Mouse (Mus musculus) Patski (cell line): ENCODE data around the gene Pnpla3. TPM values are rescaled to one million over a fixed set of nuclear protein-coding genes. Genes with fewer than 3 reads are reported as not detected.

Experiments
- ATAC-seq: fragments of 100-300 bp; one replicate; pipeline ENCODE4 v1.8.0; 2021
- CTCF ChIA-PET: fragments of 350-600 bp; sonication (Branson Sonifier 250); formaldehyde crosslinking; loops from one replicate; lab custom pipeline; 2022; ENCODE audit warnings: inconsistent platforms; lab: Charles Lee
- POLR2A ChIA-PET: fragments of 350-600 bp; sonication (Branson Sonifier 250); formaldehyde crosslinking; loops from one replicate; lab custom pipeline; 2022; ENCODE audit warnings: antibody characterized with exemption, inconsistent platforms; lab: Charles Lee
- DNase-seq: peaks from one replicate; pipeline ENCODE4 v3.0.0-alpha.2; 2011; ENCODE audit warnings: low read depth, low spot score
- H3K27me3 ChIP-seq: fragments of 371-371 bp; one replicate; pipeline ENCODE4 v1.5.1; 2021
- CTCF ChIP-seq: fragments of 100-300 bp; IDR thresholded peaks from one replicate; pipeline ENCODE4 v1.5.1; 2021
- in situ Hi-C: fragments of 300-500 bp; cut with MboI; formaldehyde crosslinking; loops from 3 replicates; pipeline ENCODE4 v1.11.1; 2018; ENCODE audit warnings: low pct_unique_long_range_greater_than_20kb, mixed read lengths
- polyA plus RNA-seq: library from polyadenylated mRNA; unstranded; gene quantifications from one replicate; pipeline ENCODE4 v1.2.3, GENCODE M21; 2021

Pnpla3 gene
- 0.18 TPM for polyA plus RNA-seq

DNA sequence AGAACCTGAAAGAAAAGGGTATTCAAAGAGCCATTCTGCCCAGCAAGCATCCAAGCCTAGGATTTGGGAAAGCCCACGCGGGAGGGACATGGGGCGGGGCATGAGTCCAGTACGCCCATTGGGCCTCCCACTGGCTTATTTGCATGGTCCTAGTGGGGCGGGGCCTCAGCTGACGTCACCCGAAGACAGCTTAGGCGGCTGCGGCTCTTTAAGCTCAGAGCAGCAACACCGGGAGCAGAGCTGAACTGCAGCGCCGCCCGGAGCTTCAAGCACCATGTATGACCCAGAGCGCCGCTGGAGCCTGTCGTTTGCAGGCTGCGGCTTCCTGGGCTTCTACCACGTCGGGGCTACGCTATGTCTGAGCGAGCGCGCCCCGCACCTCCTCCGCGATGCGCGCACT, at the start of gene Pnpla3:
Pnpla3 (plus strand) TSS at position 238 of the 400 bp plus-strand sequence.
- CTCF ChIA-PET: interaction anchor here (1.2 to 1.4 kb wide), 2 partner anchors 8 to 94 kb away, joined by 3 to 4 read pairs; no protein-coding TSS in a partner anchor
- in situ Hi-C loops: no loop called here
- peak; percentile 97 for ATAC-seq

DNA sequence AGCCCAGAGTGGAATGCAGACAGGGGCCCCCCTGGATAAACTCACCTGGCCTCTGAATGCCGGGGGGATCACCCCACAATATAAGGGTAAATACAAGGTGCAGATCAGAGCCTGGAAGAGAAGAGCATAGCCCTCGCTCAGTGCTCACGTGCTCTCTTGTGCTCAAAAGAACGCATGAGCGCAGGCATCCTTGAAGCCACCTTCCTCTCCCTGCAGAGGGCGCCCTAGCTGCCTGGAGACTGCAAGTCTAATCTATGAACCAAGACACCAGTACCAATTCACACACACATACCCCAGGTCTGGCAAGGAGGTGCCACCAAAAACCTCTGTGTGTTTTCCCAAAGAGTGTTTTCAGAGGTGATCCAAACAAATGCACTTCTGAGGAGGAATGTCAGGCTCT, 47.0 kb upstream of the Pnpla3 start:
- in situ Hi-C loops: no loop called here
- ATAC-seq (no peak), DNase-seq (no peak)
- CTCF ChIA-PET: no interaction called here
- no peak for TF ChIP-seq CTCF
- H3K27me3 ChIP-seq: peaks cover 28% of the 10 kb centered on the region
- POLR2A ChIA-PET: no interaction called here

More for the DNA sequence above, at the start of gene Pnpla3:
- peak; percentile 79 for DNase-seq
- POLR2A ChIA-PET: interaction anchor here (1.0 kb wide), 1 partner anchor 11 kb away, joined by 3 read pairs; no protein-coding TSS in a partner anchor
- no peak for TF ChIP-seq CTCF
- H3K27me3 ChIP-seq: peaks cover 22% of the 10 kb centered on the region

DNA sequence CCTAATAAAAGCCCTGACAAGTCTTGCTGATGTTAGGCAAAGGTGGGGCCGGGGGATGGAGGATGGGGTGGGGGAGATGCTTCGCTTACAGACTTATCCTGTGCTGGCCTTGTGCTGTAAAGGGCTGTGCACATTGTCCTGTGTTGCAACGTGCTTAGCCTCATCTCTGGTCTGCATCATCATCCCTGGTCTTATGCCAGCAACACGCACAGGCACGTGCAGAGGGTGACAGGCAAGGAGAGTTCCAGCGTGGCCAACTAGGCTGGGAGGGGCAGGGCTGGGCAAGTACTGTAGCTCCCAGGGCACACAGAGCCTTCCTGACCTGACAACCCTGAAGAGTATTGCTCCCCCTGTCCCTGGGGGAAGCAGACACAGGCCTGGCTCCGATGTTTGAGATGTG, 46.6 kb upstream of the Pnpla3 start:
- peaks cover 32% of the 10 kb centered on the region for H3K27me3 ChIP-seq
- in situ Hi-C loops: no loop called here
- ChIA-PET CTCF (no interaction called here), POLR2A (no interaction called here)
- DNase-seq: no peak
- no peak for TF ChIP-seq CTCF
- no peak for ATAC-seq

DNA sequence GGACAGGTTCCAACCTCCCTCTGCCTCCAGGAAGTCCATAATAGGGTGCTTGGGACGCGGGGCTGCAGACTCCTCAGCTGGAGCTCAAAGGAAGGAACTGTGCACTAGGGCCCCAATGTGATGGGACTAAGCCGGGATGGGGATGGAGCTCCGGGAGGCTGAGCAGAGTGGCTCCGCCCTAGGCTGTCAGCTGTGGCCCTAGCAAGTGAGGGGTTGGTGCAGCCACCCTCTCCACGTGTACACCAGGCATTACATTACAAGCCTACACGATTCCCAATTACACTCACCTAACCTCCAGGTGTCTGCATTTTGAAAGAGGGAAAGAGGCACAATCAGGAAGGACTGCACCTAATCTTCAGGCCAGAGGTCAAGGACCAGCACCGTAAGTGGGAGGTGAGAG, 44.6 kb upstream of the Pnpla3 start, which contains the start of gene Pnpla5:
Pnpla5 (minus strand) TSS at position 101 of the 400 bp plus-strand sequence.
- DNase-seq: no peak
- TF ChIP-seq CTCF: no peak
- in situ Hi-C loops: no loop called here
- ChIA-PET POLR2A (no interaction called here), CTCF (no interaction called here)
- no peak for ATAC-seq
- peaks cover 37% of the 10 kb centered on the region for H3K27me3 ChIP-seq

DNA sequence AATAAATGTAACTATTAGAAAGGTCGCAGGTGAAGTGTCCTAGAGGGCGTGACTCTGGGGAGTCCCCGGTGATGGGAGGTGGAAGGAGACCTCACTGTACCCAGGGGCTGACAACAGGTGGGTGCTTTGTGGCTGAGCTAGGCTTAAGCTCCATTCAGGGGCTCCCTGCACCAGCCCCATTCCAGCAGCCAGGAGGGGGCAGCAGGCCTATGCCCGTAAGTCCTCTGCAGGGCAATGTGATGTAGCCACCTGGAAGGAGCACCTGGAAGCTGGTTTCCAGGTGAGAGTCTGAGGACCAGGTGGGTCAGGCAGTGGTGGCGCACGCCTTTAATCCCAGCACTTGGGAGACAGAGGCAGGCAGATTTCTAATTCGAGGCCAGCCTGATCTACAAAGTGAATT, 43.6 kb upstream of the Pnpla3 start:
- no peak for TF ChIP-seq CTCF
- ATAC-seq: no peak
- in situ Hi-C loops: no loop called here
- H3K27me3 ChIP-seq: peaks cover 43% of the 10 kb centered on the region
- DNase-seq: no peak
- CTCF ChIA-PET: no interaction called here
- POLR2A ChIA-PET: no interaction called here

DNA sequence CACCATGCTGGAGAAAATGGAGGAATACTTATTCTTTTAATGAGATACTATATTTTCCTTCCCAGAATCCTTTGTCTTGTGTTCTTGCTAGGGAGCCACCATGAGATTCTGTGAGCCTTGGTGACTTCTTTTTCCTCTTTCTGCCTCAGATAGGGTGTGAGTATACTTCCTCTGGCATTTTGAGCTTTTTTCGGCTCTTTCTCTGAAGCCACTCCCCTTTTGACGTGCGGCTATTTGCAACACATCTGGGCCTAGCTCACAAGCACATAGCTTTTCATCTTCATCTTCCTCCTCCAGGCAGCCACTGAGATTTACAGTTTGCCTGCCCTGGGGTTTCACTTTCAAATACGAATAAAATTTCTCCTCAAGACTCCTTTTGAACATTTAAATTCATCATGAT, 41.2 kb upstream of the Pnpla3 start:
- H3K27me3 ChIP-seq: peaks cover 43% of the 10 kb centered on the region
- in situ Hi-C loops: no loop called here
- CTCF ChIA-PET: no interaction called here
- DNase-seq (no peak), ATAC-seq (no peak)
- POLR2A ChIA-PET: interaction anchor here (0.6 kb wide), 1 partner anchor 18 kb away, joined by 5 read pairs; no protein-coding TSS in a partner anchor
- TF ChIP-seq CTCF: no peak

DNA sequence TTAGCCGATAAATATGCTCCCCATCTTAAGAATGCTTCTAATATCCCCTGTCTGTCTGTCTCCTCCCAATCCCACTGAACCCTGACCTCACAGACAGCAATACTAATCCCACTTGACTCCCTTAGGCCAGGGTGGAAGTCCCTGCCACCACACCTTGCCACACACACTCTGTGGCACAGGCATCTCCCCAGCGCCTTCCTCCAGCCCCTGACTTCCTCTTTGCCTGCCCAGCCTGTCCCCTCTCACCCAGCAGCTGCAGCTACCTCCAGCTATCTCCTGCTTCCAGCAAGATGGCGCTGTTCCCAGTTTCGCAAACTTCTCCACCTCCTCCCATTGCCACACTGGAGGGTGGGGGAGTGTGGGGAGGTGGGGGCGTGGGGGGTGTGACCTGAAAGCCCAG, 40.8 kb upstream of the Pnpla3 start:
- no peak for DNase-seq
- ChIA-PET POLR2A (interaction anchor here (0.6 kb wide), 1 partner anchor 18 kb away, joined by 5 read pairs; no protein-coding TSS in a partner anchor), CTCF (no interaction called here)
- H3K27me3 ChIP-seq: peaks cover 41% of the 10 kb centered on the region
- TF ChIP-seq CTCF: no peak
- no peak for ATAC-seq
- in situ Hi-C loops: no loop called here

DNA sequence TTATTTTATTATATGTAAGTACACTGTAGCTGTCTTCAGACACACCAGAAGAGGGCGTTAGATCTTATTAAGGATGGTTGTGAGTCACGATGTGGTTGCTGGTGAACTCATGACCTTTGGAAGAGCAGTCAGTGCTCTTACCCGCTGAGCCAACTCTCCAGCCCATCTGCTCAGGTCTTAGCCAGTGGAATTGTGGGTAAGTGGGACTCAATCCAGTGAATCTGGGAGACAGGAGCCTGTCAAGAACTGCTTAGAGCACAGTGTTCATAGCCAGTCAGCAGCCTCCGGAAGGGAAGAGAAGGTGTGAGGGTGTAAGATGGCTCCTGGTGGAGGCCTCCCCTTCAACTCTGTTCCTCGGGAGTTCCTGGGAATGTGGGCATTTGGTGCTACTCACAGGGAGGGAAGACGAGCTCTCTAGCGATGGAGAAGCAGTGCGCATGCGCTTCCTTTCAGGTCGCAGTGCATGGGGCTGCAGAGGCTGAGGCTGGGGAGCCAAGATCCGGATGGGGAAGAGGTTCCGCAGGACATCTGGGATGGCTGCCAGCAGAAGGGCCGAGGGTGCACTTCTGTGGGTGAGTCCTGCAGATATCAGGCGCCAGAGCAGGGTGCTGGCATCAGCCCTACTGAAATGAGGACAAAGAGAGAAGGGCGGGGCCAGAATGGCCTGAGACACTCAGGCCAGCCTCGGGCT, 36.4 kb upstream of the Pnpla3 start:
- ATAC-seq (no peak), DNase-seq (no peak)
- POLR2A ChIA-PET: no interaction called here
- in situ Hi-C loops: no loop called here
- TF ChIP-seq CTCF: no peak
- peaks cover 18% of the 10 kb centered on the region for H3K27me3 ChIP-seq
- CTCF ChIA-PET: no interaction called here

DNA sequence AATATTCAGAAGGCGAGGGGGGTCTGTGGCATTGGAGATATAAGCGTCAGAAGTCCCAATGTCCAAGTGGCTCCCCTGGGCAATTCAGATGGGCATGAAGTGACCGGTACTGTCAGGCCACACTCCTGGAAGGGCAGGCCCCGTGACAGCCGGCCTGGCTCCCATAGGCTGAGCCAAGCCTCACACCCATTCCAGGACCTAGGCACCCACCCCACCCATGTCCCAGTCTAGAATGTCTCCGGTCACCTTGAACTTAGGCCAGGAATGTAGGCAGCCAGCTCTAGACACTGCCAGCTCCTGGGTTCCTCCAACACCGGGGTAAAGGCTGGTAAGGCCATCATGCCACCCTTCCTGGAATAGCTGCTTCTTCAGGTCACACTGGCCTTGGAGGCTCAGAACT, 35.7 kb upstream of the Pnpla3 start:
- DNase-seq: no peak
- H3K27me3 ChIP-seq: peaks cover 17% of the 10 kb centered on the region
- in situ Hi-C loops: no loop called here
- no peak for ATAC-seq
- ChIA-PET POLR2A (no interaction called here), CTCF (no interaction called here)
- no peak for TF ChIP-seq CTCF

DNA sequence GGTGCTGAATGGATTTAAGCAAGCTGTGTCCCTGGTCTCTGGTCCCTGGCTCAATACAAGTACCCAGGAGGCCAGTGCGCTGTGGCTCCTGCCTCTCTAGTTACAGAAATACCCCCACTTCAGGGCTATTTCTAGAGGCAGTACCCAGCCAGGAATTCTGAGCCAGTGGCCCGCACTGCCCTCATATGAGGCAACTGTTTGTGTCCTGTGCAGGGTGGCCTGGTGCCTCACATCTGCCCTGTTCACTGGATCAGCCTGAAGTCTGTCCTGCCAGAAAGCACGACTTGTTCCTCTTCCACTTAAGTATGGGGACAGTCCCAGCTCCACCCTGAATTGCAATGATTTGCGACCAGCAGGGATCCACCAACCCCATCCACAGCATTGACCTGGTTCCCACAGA, 34.2 kb upstream of the Pnpla3 start:
- ATAC-seq (no peak), DNase-seq (no peak)
- TF ChIP-seq CTCF: no peak
- in situ Hi-C loops: no loop called here
- POLR2A ChIA-PET: no interaction called here
- peaks cover 27% of the 10 kb centered on the region for H3K27me3 ChIP-seq
- CTCF ChIA-PET: no interaction called here

DNA sequence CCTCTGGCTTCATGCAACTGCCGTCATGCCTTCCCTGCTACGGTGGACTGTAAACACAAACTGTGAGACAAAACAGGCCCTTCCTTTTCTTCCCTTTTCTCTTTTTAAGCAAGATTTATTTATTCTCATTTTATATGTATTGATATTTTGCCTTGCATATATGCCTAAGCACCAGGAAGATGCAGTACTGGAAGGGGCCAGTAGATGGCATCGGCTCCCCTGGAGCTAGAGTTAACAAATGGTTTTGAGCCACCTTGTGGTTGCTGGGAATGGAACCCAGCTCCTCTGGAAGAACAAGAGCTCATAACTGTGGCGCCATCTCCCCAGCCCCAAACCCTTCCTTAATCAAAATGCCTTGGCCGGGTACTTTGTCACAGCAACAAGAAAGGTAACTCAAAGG, 32.2 kb upstream of the Pnpla3 start:
- no peak for DNase-seq
- POLR2A ChIA-PET: no interaction called here
- ATAC-seq: no peak
- in situ Hi-C loops: no loop called here
- TF ChIP-seq CTCF: peak; percentile 86
- CTCF ChIA-PET: no interaction called here
- H3K27me3 ChIP-seq: peaks cover 38% of the 10 kb centered on the region
